ENCODE assay signal across 8 mouse cellular contexts in genomic region chr11:31671354-31672169, GRCm38 (mm10). TPM values are rescaled to one million over a fixed set of nuclear protein-coding genes. Genes with fewer than 3 reads are reported as not detected.
DNase-seq lines count a peak whose midpoint lies in the region; ATAC-seq lines count a peak whose summit lies in the region.

Gene Bod1 (minus strand): TSS chr11:31671885.

- peak; percentile 95 to 97 for DNase-seq in adrenal gland, adult (ENCODE audit: inconsistent age in 2 of 2, low spot score in 1 of 2)
- DNase-seq in embryo, embryonic 10.5 days (ENCODE audit: low spot score) = peak; percentile 98
- DNase-seq in gastrocnemius, postnatal 25 days = peak; percentile 94
- peak; percentile 89 for DNase-seq in intestine, embryonic 14.5 days (ENCODE audit: low spot score)
- DNase-seq in left cerebral cortex, postnatal 14 days (ENCODE audit: low spot score in 2 of 2) = peak; percentile 96 to 97
- DNase-seq in mesoderm, embryonic 11.5 days (ENCODE audit: low read depth, low spot score) = peak; percentile 94
- peak; percentile 94 to 97 for DNase-seq in right cerebral cortex, postnatal 36 days (ENCODE audit: low spot score in 2 of 2)
- peak; percentile 92 for DNase-seq in yolk sac, embryonic 10.5 days (ENCODE audit: low spot score)

- no peaks in the 10 kb centered on the region for H3K9me3 ChIP-seq in intestine, embryonic 14.5 days (ENCODE audit: control insufficient read depth, low read length)

- peak within 1 kb of the TSS; percentile 27; the same call in 1 of the 2 replicates for H3K27ac ChIP-seq in intestine, embryonic 14.5 days (ENCODE audit: low read depth)

- H3K27me3 ChIP-seq in intestine, embryonic 14.5 days (replicated peaks; ENCODE audit: control insufficient read depth, insufficient read depth, low read length) = no peaks in the 10 kb centered on the region

- under 1% methylated on average over 75 of the region's 76 CpGs for WGBS in intestine, embryonic 14.5 days

- H3K36me3 ChIP-seq in intestine, embryonic 14.5 days (ENCODE audit: control insufficient read depth, insufficient read depth, low read length) = peaks cover 27% of the 10 kb centered on the region

- peak; percentile 95 for ATAC-seq in intestine, embryonic 14.5 days (replicated peaks; ENCODE audit: low FRiP score, low TSS enrichment, low read depth)

- intact Hi-C loops in left cerebral cortex, postnatal 14 days (cut with DNase I) = loop anchor here (10.0 kb wide), 2 partner anchors 493 to 553 kb away; partner anchors contain the start of genes Mpg and Rhbdf1

- peak within 1 kb of the TSS; percentile 81 for H3K4me2 ChIP-seq in intestine, embryonic 14.5 days (ENCODE audit: low read length)

- H3K4me3 ChIP-seq in intestine, embryonic 14.5 days (ENCODE audit: low read depth, low read length) = peak within 1 kb of the TSS; percentile 93

- peaks cover 13% of the 10 kb centered on the region for H3K4me1 ChIP-seq in intestine, embryonic 14.5 days (replicated peaks; ENCODE audit: control insufficient read depth, insufficient read depth, low read length)

- peak within 1 kb of the TSS; percentile 89 for H3K9ac ChIP-seq in intestine, embryonic 14.5 days (ENCODE audit: low read length)

RNA-seq across cellular contexts. Expression of gene Bod1, which starts in this region (rescaled TPM):
- 100 to 1,000 TPM; 119 to 142 TPM for total RNA-seq in gastrocnemius, postnatal 25 days (2021)
- polyA plus RNA-seq in intestine, embryonic 14.5 days (2014; fragmentation: Nextera tagmentation; extraction: Ambion mirVana) = 89.5 and 92.7 TPM in 2 replicates
- total RNA-seq in left cerebral cortex, postnatal 14 days (2021) = 10 to 100 TPM; 87.2 to 90.5 TPM

Comparison
In these comparisons a context has a peak if more than half of its experiments do, and no peak if none do; other contexts are left out.
1. Peak in every context shown above with its lines: DNase-seq, ATAC-seq, H3K4me3 ChIP-seq and H3K27ac ChIP-seq.